Mouse (Mus musculus): ENCODE data around the gene Sh3bp5l. TPM values are rescaled to one million over a fixed set of nuclear protein-coding genes. Genes with fewer than 3 reads are reported as not detected.

Sh3bp5l gene
- total RNA-seq, 4 experiments from 2014 or later, result 25.4 to 36.8 (median 30.4) TPM

DNA sequence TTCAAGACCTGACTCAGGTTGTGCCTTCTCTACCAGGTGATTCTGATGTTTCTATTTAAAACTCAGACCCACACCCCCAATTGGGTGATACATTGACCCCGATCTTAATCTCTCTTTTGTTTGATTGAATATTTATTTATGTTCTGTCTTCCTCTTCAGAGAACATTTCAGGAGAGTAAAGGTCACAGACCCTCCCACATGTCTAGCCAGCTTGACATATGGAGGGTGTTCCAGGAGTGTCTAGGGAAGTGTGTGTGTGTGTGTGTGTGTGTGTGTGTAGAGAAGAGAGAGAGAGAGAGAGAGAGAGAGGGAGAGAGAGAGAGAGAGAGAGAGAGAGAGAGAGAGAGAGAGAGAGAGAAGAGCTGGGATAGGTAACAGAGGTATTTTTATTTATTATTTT, 47.2 kb downstream of the Sh3bp5l start:
- DNase-seq (ENCODE audit: low spot score), result no peak

DNA sequence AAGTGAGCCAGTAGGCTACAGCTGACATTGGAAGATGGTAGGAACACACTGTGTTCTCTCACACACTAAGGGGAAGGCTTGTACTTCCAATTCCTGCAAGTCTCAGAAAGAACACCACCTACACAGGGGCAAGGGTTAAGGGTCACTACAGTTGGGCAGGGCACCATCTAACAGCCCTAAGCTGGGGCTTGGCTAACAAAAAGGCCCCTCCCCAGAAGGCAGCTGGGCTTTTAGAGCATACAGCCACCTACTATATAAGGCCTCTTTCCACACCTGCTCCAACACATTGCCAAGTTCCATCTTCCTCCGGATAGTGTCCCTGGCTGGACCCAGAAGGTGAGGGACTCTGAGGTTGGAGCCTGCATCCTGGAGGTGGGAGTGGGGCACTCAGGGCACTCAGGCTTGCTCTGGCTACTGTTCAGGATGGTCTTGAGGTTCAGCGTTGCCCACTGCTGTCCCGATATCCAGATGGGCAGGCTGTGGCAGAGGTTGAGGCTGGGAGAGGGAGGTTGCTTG, 48.3 kb downstream of the Sh3bp5l start, which contains the start of gene Lypd8:
Gene Lypd8 (plus strand): TSS at position 281 of the 516 bp plus-strand sequence.
- DNase-seq (ENCODE audit: low spot score), result no peak

DNA sequence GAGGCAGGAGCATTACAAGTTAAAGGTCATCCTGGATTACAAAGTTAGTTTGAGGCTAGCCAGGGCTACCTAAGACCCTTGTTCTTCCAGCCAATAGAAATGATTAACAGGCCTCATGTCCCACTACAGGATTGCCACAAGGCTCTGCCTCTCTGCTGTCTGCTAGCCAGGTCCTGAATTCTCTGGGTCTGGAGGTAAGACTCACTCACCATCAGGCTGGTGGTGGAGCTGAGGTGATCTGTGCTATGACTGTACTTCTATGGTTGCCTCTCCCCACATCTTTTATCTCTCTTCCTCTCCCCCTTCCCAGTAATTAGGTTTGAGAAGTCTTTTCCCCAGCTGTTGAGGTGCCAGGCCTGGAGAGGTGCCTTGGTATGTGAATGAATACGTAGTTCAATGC, 49.0 kb downstream of the Sh3bp5l start:
- DNase-seq (ENCODE audit: low spot score), result no peak

DNA sequence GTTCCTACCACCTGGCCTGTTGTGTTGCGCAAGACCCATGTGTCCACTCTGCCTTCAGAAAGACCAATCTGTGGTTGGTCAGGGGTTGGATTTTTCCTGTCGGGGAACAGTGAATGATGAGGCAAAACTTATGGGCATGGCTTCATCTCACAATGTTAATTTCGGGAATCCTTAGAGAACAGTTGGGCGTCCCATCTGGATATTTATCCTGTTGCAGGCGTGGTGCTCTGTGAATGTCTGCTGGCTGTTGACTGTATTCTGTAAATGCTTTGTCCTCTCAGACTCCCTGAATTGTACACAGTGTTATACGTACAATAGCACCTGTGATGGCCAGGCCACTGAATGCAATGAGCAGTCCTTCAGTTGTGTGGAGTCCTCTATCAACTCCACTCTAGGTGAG, 51.9 kb downstream of the Sh3bp5l start:
- no peak for DNase-seq (ENCODE audit: low spot score)

Other genes with a start within 250 kb of the Sh3bp5l start
- gene Gm12248, start 237.6 kb upstream of the Sh3bp5l start, total RNA-seq (2022), result not detected
- 10 to 100 TPM; 34.2 to 36.4 (median 35.8) TPM for gene Cnot8, start 226.6 kb upstream of the Sh3bp5l start, total RNA-seq (2022)
- 1 to 10 TPM; 8.8 to 9.6 (median 9.2) TPM for gene Gemin5, start 162.2 kb upstream of the Sh3bp5l start, total RNA-seq (2022)
- gene Mrpl22, start 159.1 kb upstream of the Sh3bp5l start, total RNA-seq (2022), result 10 to 100 TPM; 45.6 to 62.3 (median 52.4) TPM
- 10 to 100 TPM in 2 of 4 experiments, 1 to 10 TPM in 2; 8.5 to 10.9 (median 9.5) TPM for gene Igtp, start 131.2 kb upstream of the Sh3bp5l start, total RNA-seq (2022)
- gene Irgm2, start 131.1 kb upstream of the Sh3bp5l start, total RNA-seq (2022), result 10 to 100 TPM; 10.8 to 11.6 (median 11.5) TPM
- gene 4930438A08Rik, start 55.9 kb upstream of the Sh3bp5l start, total RNA-seq (2022), result not detected
- gene Zfp692, start 23.7 kb upstream of the Sh3bp5l start, total RNA-seq (2022), result 1 to 10 TPM; 3.0 to 5.0 (median 3.5) TPM
- 10 to 100 TPM; 41.4 to 45.8 (median 45.2) TPM for gene Zfp672, start 385 bp upstream of the Sh3bp5l start, total RNA-seq (2022)
- not detected for gene Lypd8, start 48.3 kb downstream of the Sh3bp5l start, total RNA-seq (2022)
- not detected for gene 1810065E05Rik, start 90.4 kb downstream of the Sh3bp5l start, total RNA-seq (2022)
- gene Gm12253, start 101.8 kb downstream of the Sh3bp5l start, total RNA-seq (2022), result not detected
- not detected for gene Lypd9, start 122.2 kb downstream of the Sh3bp5l start, total RNA-seq (2022)
- not detected for gene Olfr30, start 131.5 kb downstream of the Sh3bp5l start, total RNA-seq (2022)
- gene Olfr332, start 161.8 kb downstream of the Sh3bp5l start, total RNA-seq (2022), result not detected
- gene Olfr331, start 171.8 kb downstream of the Sh3bp5l start, total RNA-seq (2022), result not detected
- not detected for gene Olfr330, start 204.1 kb downstream of the Sh3bp5l start, total RNA-seq (2022)
- gene Olfr329-ps, start 215.7 kb downstream of the Sh3bp5l start, total RNA-seq (2022), result not detected
- not detected for gene Olfr328, start 224.9 kb downstream of the Sh3bp5l start, total RNA-seq (2022)
- not detected for gene Olfr224, start 239.8 kb downstream of the Sh3bp5l start, total RNA-seq (2022)
- gene Olfr325, start 247.0 kb downstream of the Sh3bp5l start, total RNA-seq (2022), result not detected